Mouse (Mus musculus): ENCODE measurements around the gene Vps52.
"Not testable (repeated sequence)": the region's sequence is repeated elsewhere in the genome, so short reads cannot be mapped to it uniquely, and the experiment has no call there.

The Vps52 gene

DNA sequence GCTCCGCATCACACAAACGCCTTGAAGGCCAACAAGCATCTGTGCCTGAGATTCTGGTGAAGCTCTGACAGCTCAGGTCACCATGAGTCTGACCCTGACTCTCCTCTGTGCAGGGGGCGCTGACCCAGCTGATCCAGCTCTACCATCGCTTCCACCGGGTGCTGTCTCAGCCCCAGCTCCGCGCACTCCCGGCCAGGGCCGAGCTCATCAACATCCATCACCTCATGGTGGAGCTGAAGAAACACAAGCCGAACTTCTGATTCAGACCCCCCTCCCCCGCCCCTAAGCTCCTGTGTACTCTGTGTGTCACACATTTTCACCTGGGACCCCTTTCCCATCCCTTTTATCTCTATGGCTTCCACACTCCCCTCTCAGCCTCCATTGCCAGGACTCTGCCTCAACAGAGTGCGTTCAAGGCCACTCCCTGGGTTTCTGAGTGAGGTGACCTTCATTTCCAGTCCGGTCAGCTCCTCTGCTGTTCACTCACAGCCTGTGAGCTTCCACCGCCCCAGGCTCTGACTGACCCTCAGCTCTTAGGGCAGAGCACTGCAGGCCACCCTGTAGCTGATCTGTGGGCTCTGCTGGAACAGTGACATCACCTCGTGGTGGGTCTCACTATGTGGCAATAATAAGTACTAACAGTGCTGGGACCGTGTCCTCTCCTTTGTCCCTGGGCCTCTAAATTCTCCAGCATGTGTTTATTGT, 10.4 kb downstream of the Vps52 start:
- DNase-seq (ENCODE audit: low read depth, low spot score), result no peak

DNA sequence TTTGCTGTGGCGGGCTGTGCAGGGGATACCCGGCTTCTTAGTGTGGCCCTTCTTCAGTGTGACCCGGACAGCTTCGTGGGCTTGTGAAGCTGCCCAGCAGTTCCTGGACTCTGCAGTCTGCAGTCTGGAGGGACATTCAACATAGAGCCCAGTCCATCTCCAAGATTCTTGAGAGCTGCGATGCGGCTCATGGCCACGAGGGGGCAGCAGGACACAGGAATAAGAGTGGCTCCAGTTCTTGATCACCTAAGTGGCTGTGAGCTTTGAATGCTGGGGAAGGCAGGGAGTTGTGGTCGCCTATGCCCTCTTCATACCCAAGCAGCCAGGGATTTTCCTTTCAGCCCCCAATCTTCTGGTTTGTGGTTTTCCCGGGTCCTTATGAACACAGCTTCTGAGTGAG, 12.9 kb downstream of the Vps52 start:
- DNase-seq (ENCODE audit: low read depth, low spot score), result no peak

DNA sequence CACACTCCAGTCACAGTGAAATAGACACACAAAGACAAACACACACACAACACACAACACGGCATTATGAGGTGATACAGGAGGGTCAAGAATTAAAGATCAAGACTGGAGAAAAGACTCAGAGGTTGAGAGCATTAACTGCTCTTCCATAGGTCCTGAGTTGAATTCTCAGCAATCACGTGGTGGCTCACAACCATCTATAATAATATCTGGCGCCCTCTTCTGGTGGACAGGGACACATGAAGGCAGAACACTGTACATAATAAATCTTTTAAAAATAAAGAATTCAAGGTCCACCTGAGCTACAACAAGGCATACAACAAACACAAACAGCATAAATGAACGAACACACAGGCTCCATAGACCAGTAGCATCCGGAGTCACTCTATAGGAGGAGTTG, 13.3 kb downstream of the Vps52 start:
- no peak for DNase-seq (ENCODE audit: low read depth, low spot score)

DNA sequence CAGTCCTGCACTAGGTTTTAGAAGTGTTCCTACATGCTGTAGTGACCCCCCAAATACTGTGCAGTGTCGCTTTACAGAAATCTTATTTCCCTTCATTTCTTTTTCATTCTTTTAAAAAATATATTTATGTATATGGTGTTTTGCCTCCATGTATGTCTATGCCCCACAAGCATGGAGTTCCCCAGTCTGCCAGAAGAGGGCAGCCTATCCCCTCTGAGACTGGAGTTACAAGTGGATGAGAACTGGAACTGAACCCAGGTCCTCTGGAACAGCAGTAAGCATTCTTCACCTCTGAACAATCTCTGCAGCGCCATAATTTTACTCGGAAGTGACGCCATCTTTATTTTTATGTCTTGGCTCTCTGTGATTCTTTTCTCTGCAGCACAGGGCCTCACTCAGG, 13.8 kb downstream of the Vps52 start:
- DNase-seq (ENCODE audit: low read depth, low spot score), result no peak

DNA sequence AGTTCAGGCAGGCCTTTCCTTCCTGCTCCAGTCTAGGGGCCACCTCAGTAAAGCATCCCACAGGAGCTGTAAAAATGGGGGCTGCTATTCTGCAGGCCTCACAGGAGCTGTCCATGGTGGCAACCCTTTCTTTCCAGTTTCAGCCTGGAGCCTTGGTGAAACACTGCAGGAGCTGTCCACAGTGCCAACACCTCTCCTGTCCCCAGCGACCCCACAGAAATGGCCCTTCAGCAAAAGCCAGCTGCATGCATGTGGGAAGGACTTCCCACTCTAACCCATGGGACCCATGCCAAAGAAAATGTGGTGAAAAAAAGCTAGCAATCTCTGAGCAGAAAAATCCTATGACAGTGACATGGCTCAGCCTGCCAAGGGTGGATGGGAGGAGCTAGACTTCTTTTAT, 17.1 kb downstream of the Vps52 start:
- no peak for DNase-seq (ENCODE audit: low read depth, low spot score)

DNA sequence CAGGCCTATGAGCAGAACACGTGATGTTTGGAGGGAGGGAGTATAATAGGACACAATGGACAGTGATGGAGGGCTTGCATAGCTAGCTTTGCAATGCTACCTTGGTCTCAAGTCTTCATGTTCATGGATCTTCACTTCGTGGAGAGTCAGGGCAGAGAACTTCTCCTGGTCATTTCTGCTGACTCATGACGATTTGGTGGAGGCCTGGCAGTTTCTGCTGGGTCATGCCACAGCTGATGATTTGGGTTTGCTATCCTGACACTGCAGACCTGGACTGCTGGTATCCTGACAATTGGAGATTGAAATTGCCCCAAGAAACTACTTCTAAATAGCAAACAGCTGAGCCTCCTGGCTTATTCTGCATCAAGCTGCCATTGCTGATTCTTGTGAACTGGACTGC, 18.0 kb downstream of the Vps52 start:
- no peak for DNase-seq (ENCODE audit: low read depth, low spot score)

DNA sequence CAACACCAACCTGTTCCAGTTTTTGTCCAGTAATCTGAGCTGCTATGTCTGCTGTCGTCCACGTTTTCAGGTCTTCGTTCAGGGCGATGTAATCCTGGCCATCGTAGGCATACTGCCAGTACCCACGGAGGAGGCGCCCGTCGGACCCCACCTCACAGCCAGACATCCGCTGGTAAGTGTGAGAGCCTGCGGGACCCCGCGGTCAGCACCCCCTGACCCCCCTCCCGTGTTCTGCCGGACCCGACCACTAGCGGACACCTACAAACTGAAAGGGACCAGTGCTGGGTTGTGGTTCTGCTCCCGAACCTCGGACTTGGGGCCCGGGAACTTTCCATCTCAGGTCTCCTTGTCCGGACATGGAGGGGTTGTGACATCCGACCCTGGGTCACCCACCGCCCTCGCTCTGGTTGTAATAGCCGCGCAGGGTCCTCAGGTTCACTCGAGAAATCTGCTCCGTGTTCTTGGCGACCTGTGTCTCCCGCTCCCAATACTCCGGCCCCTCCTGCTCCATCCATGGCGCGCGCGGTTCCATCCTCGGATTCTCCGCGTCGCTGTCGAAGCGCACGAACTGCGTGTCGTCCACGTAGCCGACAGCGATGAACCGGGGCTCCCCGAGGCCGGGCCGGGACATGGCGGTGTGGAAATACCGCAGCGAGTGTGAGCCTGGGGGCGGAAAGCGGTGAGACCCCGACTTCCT, 22.4 kb downstream of the Vps52 start:
- DNase-seq (ENCODE audit: low read depth, low spot score), result no peak

DNA sequence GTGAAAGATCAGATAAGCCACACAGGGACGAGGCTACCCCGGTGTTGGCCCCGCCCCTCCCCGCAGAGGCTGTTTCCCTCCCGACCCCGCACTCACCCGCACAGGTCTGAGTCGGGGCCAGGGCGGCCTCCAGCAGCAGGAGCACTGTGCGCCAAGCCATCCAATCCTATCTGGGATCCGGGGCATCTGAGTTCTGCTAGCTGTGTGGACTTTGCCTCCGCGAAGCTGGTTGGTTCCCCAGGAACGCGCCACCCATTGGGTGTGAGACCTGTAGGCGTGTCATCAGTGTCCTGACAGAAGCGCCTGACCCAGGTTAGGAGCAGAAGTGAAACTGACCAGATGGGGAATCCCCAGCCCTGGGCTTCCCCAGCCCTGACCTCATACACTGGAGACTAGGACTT, 23.0 kb downstream of the Vps52 start:
- DNase-seq (ENCODE audit: low read depth, low spot score), result no peak

DNA sequence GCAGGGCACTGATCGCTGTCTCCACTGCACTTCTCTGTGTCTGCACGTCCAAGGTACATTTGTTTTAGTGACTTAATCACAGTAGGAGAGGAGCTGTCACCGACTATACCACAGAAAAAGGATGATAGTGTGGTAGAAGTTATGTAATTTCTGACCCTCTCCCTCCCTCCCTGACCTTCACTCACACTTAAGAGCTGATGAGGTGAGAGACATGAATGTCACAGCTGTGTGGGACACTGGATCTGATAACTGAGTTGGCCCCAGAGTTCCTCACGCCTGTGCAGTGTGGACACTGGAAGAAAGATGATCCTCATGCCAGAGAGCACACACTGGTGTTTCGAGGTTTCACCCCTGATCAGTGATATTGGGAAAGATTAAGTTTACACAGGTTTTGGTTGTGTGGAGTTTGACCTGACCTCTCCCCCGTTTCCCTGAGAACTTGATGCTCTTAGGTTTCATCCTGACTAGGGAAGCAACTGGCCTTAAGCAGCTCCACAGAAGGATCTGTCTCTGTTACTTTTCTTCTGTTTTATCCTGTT, 24.0 kb downstream of the Vps52 start:
- DNase-seq (ENCODE audit: low read depth, low spot score), result no peak

DNA sequence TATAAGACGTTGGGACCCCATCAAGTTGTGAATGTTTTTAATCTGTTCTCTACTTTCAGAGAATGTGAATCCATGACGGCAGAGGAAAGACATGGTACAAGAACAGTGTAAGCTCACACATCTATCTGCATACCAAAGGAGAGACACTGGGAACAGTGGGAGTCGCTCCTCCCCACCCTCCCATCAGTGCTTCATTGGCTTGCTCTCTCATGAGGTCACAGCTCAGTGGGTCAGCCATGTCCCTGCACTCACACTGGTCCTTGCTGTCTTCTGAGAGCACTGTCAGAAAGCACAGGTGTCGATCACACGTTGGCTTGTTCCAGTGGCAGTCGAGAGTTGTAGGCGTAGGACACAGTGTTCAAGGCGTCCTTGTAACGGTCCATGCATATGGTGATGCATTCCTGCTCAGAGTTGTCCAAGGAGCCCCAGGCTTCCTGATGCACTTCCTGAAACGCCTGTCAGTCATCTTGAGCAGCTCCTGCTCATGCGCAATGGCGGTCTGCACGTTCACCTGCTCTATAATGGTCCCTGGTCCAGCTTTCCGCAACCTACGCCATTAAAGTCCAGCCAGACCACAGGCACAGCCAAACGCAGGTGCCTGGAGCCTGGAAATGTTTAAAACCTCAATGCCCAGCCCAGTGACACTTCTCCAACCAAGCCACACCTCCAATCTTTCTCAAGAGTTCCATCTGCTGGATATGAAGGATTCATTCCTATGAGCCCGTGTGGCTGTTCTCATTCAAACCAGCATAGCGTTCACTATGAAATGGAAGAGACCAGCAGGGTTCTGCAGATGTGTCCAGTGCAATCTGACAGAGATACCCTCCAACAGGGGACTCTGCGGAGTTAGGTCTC, 24.8 kb downstream of the Vps52 start:
- DNase-seq (ENCODE audit: low read depth, low spot score), result no peak

DNA sequence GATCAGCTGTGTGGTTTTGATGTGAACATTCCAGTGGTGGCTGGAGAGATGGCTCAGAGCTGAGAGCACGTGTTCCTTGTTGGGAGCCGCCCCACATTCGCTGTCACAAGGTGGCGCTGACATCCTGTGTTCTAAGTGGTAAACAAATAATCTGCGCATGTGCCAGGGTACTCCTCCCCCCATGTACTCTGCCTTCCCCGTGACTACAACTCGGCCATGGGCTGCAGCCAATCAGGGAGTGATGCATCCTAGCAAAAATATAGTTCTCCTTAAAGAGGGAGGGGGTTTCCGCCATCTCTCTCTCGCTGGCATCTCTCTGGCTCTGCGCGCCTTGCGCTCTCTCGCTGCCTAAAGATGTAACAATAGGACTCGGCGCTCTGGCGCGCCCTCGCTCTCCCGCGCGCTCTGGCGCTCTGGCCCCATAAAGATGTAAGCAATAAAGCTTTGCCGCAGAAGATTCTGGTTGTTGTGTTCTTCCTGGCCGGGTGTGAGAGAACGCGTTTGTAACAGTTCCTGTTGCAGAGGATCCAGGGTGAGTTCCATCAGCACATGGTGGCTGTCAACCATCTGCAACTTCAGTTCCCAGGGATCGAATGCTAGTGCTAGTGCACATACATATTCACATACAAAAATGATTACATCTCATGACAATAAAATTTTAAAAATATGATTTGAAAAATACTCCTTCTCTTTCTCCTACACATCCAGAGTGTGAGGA, 25.7 kb downstream of the Vps52 start:
- peak; percentile 79 for DNase-seq (ENCODE audit: low read depth, low spot score)

DNA sequence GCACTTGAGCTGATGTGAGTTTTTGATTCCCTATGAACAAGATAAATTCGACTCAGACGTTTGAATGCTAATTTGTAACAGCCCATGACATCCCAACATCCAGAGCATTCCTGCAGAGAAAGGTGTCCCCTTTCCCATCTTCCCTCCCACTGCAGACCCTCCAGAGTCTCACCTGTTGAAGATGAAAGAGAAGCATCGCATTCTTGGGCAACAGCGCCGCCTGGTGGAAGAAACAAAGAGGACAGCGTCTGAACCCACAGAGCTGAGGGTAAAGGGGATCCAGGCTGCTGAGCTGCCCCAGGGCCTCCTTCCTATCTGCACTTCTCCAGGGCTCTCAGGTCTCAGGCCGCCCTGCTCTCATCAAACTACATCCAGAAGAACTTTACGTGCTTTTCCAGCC, 26.5 kb downstream of the Vps52 start:
- DNase-seq (ENCODE audit: low read depth, low spot score), result not testable (repeated sequence)

DNA sequence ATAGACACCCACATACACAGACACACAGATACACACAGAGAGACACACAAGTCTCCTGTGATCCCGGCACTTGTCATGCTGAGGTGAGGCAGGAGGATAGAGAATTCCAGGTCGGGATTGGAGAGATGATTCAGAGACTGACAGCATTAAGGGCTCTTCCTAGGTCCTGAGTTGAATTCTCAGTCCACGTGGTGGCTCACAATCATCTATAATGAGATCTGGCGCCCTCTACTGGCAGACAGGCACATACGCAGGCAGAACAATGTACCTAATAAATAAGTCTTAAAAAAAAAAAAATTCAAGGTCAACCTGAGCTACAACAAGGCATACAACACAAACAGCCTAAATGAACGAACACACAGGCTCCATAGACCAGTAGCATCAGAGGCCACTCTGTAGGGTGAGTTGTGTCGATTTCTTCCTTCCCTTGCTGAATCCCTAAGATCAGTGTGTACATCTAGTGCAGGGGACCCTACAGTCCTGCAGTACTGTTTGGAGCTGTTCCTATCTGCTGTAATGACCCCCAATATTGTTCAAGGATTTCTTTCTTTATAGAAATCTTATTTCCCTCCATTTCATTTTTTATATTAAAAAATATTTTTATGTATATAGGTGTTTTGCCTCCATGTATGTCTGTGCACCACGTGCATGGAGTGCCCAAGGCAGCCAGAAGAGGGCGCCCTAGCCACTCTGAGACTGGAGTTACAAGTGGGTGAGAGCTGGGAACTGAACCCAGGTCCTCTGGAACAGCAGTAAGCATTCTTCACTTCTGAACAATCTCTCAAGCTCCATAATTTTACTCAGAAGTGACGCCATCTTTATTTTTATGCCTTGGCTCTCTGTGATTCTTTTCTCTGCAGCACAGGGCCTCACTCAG, 36.4 kb downstream of the Vps52 start:
- no peak for DNase-seq (ENCODE audit: low read depth, low spot score)

DNA sequence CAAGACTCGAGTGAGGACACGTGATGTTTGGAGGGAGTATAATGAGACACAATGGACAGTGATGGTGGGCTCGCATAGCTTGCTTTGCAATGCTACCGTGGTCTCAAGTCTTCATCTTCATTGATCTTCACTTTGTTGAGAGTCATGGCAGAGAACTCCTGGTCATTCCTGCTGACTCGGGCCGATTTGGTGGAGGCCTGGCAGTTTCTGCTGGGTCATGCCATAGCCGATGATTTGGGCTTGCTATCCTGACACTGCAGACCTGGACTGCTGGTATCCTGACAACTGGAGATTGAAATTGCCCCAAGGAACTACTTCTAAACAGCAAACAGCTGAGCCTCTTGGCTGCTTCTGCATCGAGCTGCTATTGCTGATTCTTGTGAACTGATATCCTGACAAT, 39.3 kb downstream of the Vps52 start:
- no peak for DNase-seq (ENCODE audit: low read depth, low spot score)

DNA sequence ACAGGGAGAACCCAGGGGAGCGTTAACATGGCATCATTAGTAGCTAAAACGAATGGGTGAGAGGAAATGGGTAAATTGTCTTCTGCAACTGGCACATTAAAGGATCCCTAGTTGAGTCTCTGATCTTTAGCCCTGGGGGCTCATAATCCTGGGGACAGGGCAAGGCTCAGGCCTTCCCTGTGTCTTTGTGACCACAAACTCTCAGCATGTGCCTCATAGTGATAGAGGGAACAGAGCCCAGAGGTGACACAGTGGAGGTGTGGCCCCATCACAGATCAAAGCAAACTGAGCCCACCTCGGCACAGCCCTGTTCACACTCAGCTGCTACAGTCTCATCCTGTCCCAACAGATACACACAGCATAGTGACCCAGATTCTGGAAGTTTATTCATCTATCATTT, 40.0 kb downstream of the Vps52 start:
- DNase-seq (ENCODE audit: low read depth, low spot score), result no peak

DNA sequence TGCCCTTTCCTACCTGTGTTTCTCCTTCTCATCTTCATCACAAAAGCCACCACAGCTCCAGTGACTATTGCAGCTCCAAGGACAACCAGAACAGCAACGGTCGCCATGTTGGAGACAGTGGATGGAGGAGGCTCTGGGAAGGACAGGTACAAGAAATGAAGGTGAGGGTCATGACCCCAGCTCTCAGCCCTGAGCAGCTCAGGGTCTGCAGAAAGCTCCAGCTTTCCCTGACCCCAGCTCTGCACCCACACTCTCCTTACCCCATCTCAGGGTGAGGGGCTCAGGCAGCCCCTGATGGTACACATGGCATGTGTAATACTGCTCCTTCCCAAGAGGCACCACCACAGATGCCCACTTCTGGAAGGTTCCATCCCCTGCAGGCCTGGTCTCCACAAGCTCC, 41.4 kb downstream of the Vps52 start:
- not testable (repeated sequence) for DNase-seq (ENCODE audit: low read depth, low spot score)

DNA sequence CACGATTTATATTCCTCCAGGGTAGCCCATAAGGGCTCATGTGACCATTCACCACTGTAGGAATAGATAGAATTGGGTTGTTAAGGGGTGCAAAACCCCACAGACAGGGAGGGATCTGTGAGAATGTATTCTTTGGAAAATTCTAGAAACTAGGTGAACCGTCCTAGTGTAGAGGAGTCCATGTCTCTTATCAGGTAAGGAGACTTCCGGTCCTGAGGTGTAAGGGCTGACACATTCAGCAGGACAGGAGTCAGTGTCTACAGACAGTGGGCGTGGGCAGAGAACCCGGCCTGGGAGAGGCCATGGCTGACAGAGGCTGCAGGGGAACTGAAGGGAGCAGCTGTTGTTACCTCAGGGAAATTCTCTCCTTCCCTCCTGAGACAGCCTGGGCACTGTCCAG, 43.1 kb downstream of the Vps52 start:
- not testable (repeated sequence) for DNase-seq (ENCODE audit: low read depth, low spot score)

DNA sequence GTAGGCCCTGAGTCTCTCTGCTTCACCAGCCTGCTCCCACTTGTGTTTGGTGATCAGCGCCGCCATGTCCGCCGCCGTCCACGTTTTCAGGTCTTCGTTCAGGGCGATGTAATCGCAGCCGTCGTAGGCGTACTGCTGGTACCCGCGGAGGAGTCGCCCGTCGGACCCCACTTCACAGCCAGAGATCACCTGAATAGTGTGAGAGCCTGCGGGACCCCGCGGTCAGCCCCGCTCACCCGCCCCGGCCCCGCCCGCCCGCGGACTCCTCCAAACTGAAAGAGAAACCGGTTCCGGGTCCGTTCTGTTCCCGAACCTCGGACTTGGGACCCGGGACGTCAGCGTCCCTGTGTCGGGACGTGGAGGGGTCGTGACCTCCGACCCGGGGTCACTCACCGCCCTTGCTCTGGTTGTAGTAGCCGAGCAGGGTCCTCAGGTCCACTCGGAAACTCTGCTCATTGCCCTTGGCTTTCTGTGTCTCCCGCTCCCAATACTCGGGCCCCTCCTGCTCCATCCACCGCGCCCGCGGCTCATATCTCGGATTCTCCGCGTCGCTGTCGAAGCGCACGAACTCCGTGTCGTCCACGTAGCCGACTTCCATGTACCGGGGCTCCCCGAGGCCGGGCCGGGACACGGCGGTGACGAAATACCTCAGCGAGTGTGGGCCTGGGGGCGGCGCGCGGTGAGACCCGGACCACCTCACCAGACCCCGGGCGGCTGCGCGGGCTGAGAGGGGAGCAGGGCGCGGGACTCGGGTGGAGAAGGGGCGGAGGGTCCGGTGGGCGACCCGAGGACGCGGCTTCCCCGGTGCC, 43.9 kb downstream of the Vps52 start:
- no peak for DNase-seq (ENCODE audit: low read depth, low spot score)

DNA sequence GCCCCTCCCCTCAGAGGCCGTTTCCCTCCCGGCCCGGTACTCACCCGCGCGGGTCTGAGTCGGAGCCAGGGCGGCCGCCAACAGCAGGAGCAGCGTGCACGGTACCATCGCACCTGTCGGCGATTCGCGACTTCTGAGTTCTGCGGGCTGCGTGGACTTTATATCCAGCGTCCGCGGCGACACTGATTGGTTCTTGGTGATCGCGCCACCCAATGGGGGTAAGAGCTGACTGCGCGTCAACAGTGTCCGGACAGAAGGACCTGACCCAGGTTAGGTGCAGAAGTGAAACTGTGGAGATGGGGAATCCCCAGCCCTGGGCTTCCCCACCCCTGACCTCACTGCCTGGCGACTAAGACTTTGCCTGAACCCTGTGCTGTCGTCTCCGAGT, 44.5 kb downstream of the Vps52 start, which contains the start of gene H2-K1:
Gene H2-K1, minus strand, starts transcription at position 198 of the 388 bp plus-strand sequence.
- DNase-seq (ENCODE audit: low read depth, low spot score), result no peak

DNA sequence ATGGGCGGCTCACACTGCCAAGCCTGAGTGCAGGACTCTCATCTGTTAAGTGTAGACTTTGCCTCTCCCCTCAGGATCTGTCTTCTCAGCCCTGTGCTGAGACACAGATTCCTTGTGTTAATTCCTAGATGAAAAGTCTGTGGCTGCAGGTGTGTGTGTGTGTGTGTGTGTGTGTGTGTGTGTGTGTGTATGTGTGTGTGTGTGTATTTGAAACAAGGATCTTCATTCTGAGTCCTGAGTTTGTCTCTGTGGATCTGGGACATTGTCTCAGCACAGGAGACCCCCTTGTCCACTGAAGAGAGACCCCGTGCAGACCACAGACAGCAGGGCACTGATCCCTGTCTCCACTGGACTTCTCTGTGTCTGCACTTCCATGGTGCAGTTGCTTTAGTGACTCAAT, 45.2 kb downstream of the Vps52 start:
- not testable (repeated sequence) for DNase-seq (ENCODE audit: low read depth, low spot score)

Measured in WW6 (cell line).